Mouse (Mus musculus) forebrain, embryonic 16.5 days (tissue): ENCODE measurements around the gene Daam1. TPM values are rescaled to one million over a fixed set of nuclear protein-coding genes. Genes with fewer than 3 reads are reported as not detected.

Experiments used
- ATAC-seq: fragments of 200-750 bp; cut with Nextera tagmentation; 2 replicates; pipeline ENCODE4 v1.8.0; 2017; ENCODE audit warnings: mild to moderate bottlenecking, moderate library complexity
- H3K27ac ChIP-seq: fragments of 300-500 bp; sonication (generic); 2 replicates; pipeline ENCODE4 v1.5.1; 2014; ENCODE audit warnings: low read length, control low read depth
- H3K27me3 ChIP-seq: fragments of 300-500 bp; sonication (generic); replicated peaks from 2 replicates; pipeline ENCODE4 v1.6.1; 2014; ENCODE audit warnings: low read length; ENCODE audit not compliant: control insufficient read depth, insufficient read depth
- H3K36me3 ChIP-seq: fragments of 300-500 bp; sonication (generic); 2 replicates; pipeline ENCODE4 v1.6.1; 2014; ENCODE audit not compliant: control insufficient read depth, insufficient read depth
- H3K4me1 ChIP-seq: fragments of 300-500 bp; sonication (generic); replicated peaks from 2 replicates; pipeline ENCODE4 v1.6.1; 2014; ENCODE audit warnings: low read length; ENCODE audit not compliant: control insufficient read depth, insufficient read depth
- H3K4me2 ChIP-seq: fragments of 300-500 bp; sonication (generic); 2 replicates; pipeline ENCODE4 v1.6.1; 2014; ENCODE audit warnings: mild to moderate bottlenecking, low read length, control low read depth
- H3K4me3 ChIP-seq: fragments of 300-500 bp; sonication (generic); replicated peaks from 2 replicates; pipeline ENCODE4 v1.5.1; 2014; ENCODE audit warnings: mild to moderate bottlenecking, low read length, control low read depth
- H3K9ac ChIP-seq: fragments of 300-500 bp; sonication (generic); replicated peaks from 2 replicates; pipeline ENCODE4 v1.6.1; 2014; ENCODE audit warnings: low read depth, low read length, control low read depth
- H3K9me3 ChIP-seq: fragments of 300-500 bp; sonication (generic); 2 replicates; pipeline ENCODE4 v1.6.1; 2016; ENCODE audit warnings: low read length; ENCODE audit not compliant: control insufficient read depth
- WGBS: fragments of 180-500 bp; shearing (Covaris S2); extraction: QIAGEN DNeasy Blood & Tissue Kit; methylation state at CpG from one replicate; pipeline ENCODE4 v1.1.7; 2014; 5-methylcytosine and 5-hydroxymethylcytosine counted together
- polyA plus RNA-seq: library from polyadenylated mRNA; unstranded; fragments of >200 nt; fragmentation: Nextera tagmentation; extraction: Ambion mirVana; gene quantifications from 2 replicates; pipeline ENCODE4 v1.2.1, GENCODE M21; 2015

Daam1 gene
- polyA plus RNA-seq, 1 experiment from 2014 or later, result 29.7 TPM

DNA sequence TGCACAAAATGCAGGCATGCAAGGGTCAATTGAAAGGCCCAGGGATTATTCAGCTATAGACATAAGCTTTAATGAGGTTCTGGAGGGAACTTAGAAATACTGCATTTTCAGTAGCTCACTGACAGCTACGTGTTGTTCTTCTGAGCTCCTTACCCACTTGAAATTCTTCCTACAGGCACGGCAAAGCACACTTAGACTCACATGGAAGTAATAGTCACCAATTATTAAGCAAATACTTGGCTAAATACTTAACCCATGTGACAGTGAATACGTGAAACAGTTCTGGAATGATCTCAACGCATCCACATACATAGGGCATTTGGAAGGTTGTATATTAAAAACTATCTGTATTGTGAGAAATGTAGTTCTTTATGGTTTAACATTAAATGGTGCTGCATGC lies 50.6 kb downstream of the Daam1 start:
- 60% methylated on average over 4 of the region's 4 CpGs for WGBS
- Histone ChIP-seq H3K36me3 (no peaks in the 10 kb centered on the region), H3K4me1 (peaks cover 22% of the 10 kb centered on the region), H3K9me3 (no peaks in the 10 kb centered on the region), H3K9ac (no peak overlapping the region), H3K4me2 (no peak overlapping the region), H3K27me3 (no peaks in the 10 kb centered on the region), H3K27ac (no peak overlapping the region), H3K4me3 (no peak overlapping the region)
- no peak for ATAC-seq

DNA sequence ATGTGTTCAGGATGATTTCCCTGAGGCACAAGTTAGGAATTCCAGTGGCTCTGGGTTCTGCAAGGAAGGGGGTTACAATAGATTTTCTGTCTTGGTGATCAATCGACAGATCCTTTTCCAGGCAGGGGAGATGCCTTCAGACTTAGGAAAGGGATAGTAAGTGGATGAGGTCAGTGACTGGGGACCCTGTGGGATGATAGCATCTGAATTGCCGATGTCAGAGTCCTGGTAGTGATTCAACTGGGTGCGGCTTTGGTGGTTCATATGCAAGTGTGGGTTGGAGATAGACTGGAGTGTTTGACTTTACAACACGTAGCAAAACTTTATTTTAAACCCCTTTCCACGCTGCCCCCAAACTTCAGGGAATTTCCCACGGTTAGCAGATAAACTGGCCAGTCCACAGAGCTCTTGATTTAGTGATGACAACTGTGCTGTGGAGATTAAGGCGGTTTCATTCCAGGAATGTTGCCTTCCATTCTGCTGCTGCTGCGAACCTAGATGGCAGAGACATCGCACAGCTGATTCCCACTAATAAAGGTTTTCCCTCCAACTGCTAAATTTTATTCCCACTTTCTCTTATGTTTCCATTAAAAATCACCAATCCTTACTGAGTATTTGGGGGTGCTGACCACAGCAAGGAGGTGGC lies 52.3 kb downstream of the Daam1 start:
- 88% methylated on average over 9 of the region's 9 CpGs for WGBS
- H3K4me1 ChIP-seq, result peaks cover 16% of the 10 kb centered on the region
- ATAC-seq, result no peak

GRCm38 (mm10) chr12:71885170-71885574 lies 54.3 kb downstream of the Daam1 start:
- Histone ChIP-seq H3K27ac (no peak overlapping the region), H3K9me3 (no peaks in the 10 kb centered on the region), H3K4me1 (peaks cover 12% of the 10 kb centered on the region), H3K4me2 (no peak overlapping the region), H3K36me3 (no peaks in the 10 kb centered on the region), H3K4me3 (no peak overlapping the region), H3K9ac (no peak overlapping the region), H3K27me3 (no peaks in the 10 kb centered on the region)
- 68% methylated on average over 2 of the region's 2 CpGs for WGBS
- no peak for ATAC-seq

More for the DNA sequence above, 52.3 kb downstream of the Daam1 start:
- Histone ChIP-seq H3K36me3 (no peaks in the 10 kb centered on the region), H3K27me3 (no peaks in the 10 kb centered on the region), H3K4me3 (no peak overlapping the region), H3K27ac (no peak overlapping the region), H3K9ac (no peak overlapping the region), H3K4me2 (no peak overlapping the region), H3K9me3 (no peaks in the 10 kb centered on the region)

GRCm38 (mm10) chr12:71885717-71886116 lies 54.8 kb downstream of the Daam1 start:
- Histone ChIP-seq H3K9ac (no peak overlapping the region), H3K36me3 (no peaks in the 10 kb centered on the region), H3K4me3 (no peak overlapping the region), H3K4me1 (peaks cover 12% of the 10 kb centered on the region), H3K27ac (no peak overlapping the region), H3K27me3 (no peaks in the 10 kb centered on the region), H3K9me3 (no peaks in the 10 kb centered on the region), H3K4me2 (no peak overlapping the region)
- no peak for ATAC-seq
- WGBS, result 86% methylated on average over 4 of the region's 4 CpGs

DNA sequence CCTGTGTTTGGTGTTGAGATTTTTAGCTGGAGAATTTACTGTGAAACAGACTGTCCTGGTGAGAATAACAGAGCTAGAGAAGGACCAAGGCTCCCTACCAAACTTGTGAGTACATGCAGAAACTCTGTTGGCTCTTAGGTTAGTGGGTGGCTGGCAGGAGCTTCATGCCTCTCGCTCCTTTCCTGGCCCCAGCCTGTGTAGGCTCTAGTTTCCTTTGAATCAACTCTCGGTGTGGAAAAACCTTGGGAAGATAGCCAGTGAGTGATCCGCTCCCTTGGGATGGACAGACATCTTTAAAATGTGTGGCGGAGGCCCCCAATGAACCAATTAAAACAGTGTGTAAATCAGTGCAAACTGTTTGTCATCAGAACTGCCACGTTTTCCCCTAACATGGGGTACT lies 55.5 kb downstream of the Daam1 start:
- Histone ChIP-seq H3K4me3 (no peak overlapping the region), H3K4me2 (no peak overlapping the region), H3K36me3 (no peaks in the 10 kb centered on the region), H3K9me3 (no peaks in the 10 kb centered on the region), H3K27me3 (no peaks in the 10 kb centered on the region), H3K9ac (no peak overlapping the region), H3K4me1 (peaks cover 13% of the 10 kb centered on the region), H3K27ac (no peak overlapping the region)
- WGBS, result 50% methylated on average over 5 of the region's 5 CpGs
- no peak for ATAC-seq

- H3K36me3 ChIP-seq, result no peaks in the 10 kb centered on the region
- H3K27me3 ChIP-seq, result no peaks in the 10 kb centered on the region
- H3K9ac ChIP-seq, result no peak overlapping the region
- no peak overlapping the region for H3K27ac ChIP-seq
- H3K4me2 ChIP-seq, result no peak overlapping the region
- WGBS, result 84% methylated on average over 2 of the region's 2 CpGs
- H3K9me3 ChIP-seq, result no peaks in the 10 kb centered on the region
- no peak for ATAC-seq
- H3K4me3 ChIP-seq, result no peak overlapping the region
- peaks cover 18% of the 10 kb centered on the region for H3K4me1 ChIP-seq
Measured at GRCm38 (mm10) chr12:71886941-71887340, 56.1 kb downstream of the Daam1 start.

DNA sequence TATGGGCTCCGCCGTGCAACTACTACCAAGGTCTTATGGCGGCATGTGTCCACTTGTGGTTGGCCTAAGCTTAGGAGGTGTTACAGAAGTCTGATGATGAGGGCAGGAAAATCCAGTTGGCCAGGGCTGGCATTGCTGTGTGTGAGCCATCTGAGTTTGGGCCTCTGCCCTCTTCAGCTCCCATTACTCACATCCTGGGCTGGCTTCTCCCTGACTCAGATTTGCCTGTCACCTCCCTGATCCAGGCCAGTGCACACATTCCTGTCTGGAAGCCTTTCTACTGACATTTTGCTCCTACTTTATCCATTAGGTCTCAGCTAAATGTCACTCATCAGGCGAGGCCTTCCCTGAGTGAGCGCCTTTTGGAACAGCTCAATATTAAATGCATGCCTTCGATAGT lies 57.5 kb downstream of the Daam1 start:
- Histone ChIP-seq H3K36me3 (no peaks in the 10 kb centered on the region), H3K4me2 (no peak overlapping the region), H3K4me1 (peaks cover 22% of the 10 kb centered on the region), H3K9ac (no peak overlapping the region), H3K27ac (no peak overlapping the region), H3K4me3 (no peak overlapping the region), H3K9me3 (no peaks in the 10 kb centered on the region), H3K27me3 (no peaks in the 10 kb centered on the region)
- ATAC-seq, result no peak
- 97% methylated on average over 6 of the region's 6 CpGs for WGBS

DNA sequence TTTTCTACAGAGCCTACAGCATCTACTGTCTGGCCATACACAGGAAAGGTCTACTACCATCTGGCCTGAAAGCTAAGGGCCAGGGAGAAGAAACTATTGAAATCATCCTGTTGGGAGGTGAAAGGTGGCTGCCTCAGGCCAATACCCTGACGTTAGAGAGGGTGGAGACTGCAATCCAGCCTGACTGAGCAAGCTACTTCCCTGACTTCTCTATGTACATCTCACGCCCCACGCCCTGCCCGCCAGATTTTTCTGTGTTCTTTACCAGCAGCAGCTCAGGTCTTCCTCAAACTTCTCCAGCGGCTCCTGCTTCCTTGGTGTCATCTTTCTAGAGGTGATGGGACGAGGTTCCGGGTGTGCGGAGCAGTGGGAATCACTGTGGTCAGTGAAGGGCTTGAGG lies 58.4 kb downstream of the Daam1 start:
- peaks cover 23% of the 10 kb centered on the region for H3K4me1 ChIP-seq
- H3K36me3 ChIP-seq, result no peaks in the 10 kb centered on the region
- no peak for ATAC-seq
- H3K27ac ChIP-seq, result no peak overlapping the region
- no peaks in the 10 kb centered on the region for H3K9me3 ChIP-seq
- no peak overlapping the region for H3K4me3 ChIP-seq
- no peak overlapping the region for H3K9ac ChIP-seq
- WGBS, result 89% methylated on average over 8 of the region's 8 CpGs
- no peak overlapping the region for H3K4me2 ChIP-seq
- no peaks in the 10 kb centered on the region for H3K27me3 ChIP-seq

DNA sequence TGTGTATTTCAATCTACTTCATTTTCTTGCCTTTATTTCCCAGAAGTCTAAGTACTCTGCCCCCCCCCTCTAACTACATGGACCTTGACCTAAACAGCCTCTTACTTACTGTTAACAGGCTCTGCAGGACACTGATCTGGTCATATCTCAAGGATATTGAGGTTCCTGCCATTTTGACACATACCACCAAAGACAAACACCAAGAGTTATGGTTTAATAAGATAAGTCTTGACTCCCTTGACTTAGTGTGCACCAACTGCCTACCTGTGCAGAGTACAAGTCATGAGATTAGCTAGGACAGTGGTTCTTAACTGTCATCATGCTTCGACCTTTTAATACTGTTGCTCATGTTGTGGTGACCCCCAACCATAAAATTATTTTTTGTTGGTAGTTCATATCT lies 59.4 kb downstream of the Daam1 start:
- Histone ChIP-seq H3K4me2 (no peak overlapping the region), H3K27me3 (no peaks in the 10 kb centered on the region), H3K27ac (no peak overlapping the region), H3K4me1 (peaks cover 23% of the 10 kb centered on the region), H3K4me3 (no peak overlapping the region), H3K36me3 (no peaks in the 10 kb centered on the region), H3K9me3 (no peaks in the 10 kb centered on the region), H3K9ac (no peak overlapping the region)
- WGBS, result 100% methylated on average over 1 of the region's 1 CpGs
- no peak for ATAC-seq
